Mouse (Mus musculus): ENCODE measurements at regions not wholly inside any gene's neighbourhood (a gene's known extent, or its start where the extent isn't known, plus 50 kb on each side); places are given as distances from the start of the nearest gene placed in this dataset.

GRCm38 (mm10) chr12:86830247-86830585 is 54.4 kb downstream of the Irf2bpl start:
- no peak for DNase-seq

- DNase-seq = no peak
Measured at GRCm38 (mm10) chr12:86829581-86830246, 54.9 kb downstream of the Irf2bpl start.

- DNase-seq = no peak
Measured at GRCm38 (mm10) chr12:86827241-86827606, 57.4 kb downstream of the Irf2bpl start.

- DNase-seq = no peak
Measured at GRCm38 (mm10) chr12:86826420-86827240, 58.0 kb downstream of the Irf2bpl start.

- no peak for DNase-seq
Measured at GRCm38 (mm10) chr12:86825584-86826419, 58.8 kb downstream of the Irf2bpl start.

GRCm38 (mm10) chr12:86824860-86825583 is 59.6 kb downstream of the Irf2bpl start:
- DNase-seq = peak; percentile 82

GRCm38 (mm10) chr12:86823855-86824589 is 60.6 kb downstream of the Irf2bpl start:
- peak; percentile 95 for DNase-seq

- DNase-seq = no peak
Measured at GRCm38 (mm10) chr12:86823488-86823854, 61.1 kb downstream of the Irf2bpl start.

GRCm38 (mm10) chr12:86821183-86821582 is 63.4 kb downstream of the Irf2bpl start:
- DNase-seq = no peak

- no peak for DNase-seq
Measured at GRCm38 (mm10) chr12:86819568-86819967, 65.0 kb downstream of the Irf2bpl start.

- DNase-seq = no peak
Measured at GRCm38 (mm10) chr12:86819163-86819562, 65.4 kb downstream of the Irf2bpl start.

GRCm38 (mm10) chr12:86818201-86818600 is 66.4 kb downstream of the Irf2bpl start:
- no peak for DNase-seq

GRCm38 (mm10) chr12:86816702-86817610 is 67.6 kb downstream of the Irf2bpl start:
- DNase-seq = no peak

GRCm38 (mm10) chr12:86816171-86816701 is 68.4 kb downstream of the Irf2bpl start:
- DNase-seq = peak; percentile 91

- DNase-seq = no peak
Measured at GRCm38 (mm10) chr12:86814740-86815139, 69.9 kb downstream of the Irf2bpl start.
